Mouse (Mus musculus): ENCODE results near the gene Dek. TPM values are rescaled to one million over a fixed set of nuclear protein-coding genes. Genes with fewer than 3 reads are reported as not detected.

The Dek gene
- 10 to 100 TPM; 52.5 to 62.9 TPM for total RNA-seq (2021)
- long read RNA-seq, experiment 1, transcript Dek-201 (11 exons, 2,556 nt) = major isoform, 76 of 98 reads
- long read RNA-seq, experiment 1, partial matches to known transcripts = 9 of 98 reads
- long read RNA-seq, experiment 1, other reads (novel, unspliced or antisense) = 12 of 98 reads
- long read RNA-seq, experiment 2, transcript Dek-201 (11 exons, 2,556 nt) = major isoform, 64 of 85 reads
- long read RNA-seq, experiment 2, partial matches to known transcripts = 8 of 85 reads
- long read RNA-seq, experiment 2, other reads (novel, unspliced or antisense) = 13 of 85 reads

- peak; percentile 80 for DNase-seq
These were observed at the start of gene Dek for GRCm38 (mm10) chr13:47105711-47106579. Gene Dek (minus strand): TSS chr13:47106201.

- DNase-seq = no peak
These were observed 48.9 kb upstream of the Dek start for GRCm38 (mm10) chr13:47154866-47155265.

- no peak for DNase-seq
These were observed 47.2 kb upstream of the Dek start for GRCm38 (mm10) chr13:47153206-47153605.

GRCm38 (mm10) chr13:47152390-47152789, 46.4 kb upstream of the Dek start:
- no peak for DNase-seq

GRCm38 (mm10) chr13:47151060-47151459, 45.1 kb upstream of the Dek start:
- DNase-seq = no peak

- no peak for DNase-seq
These were observed 44.0 kb upstream of the Dek start for GRCm38 (mm10) chr13:47149993-47150392.

GRCm38 (mm10) chr13:47148573-47148972, 42.6 kb upstream of the Dek start:
- DNase-seq = no peak

GRCm38 (mm10) chr13:47146388-47146787, 40.4 kb upstream of the Dek start:
- no peak for DNase-seq

- no peak for DNase-seq
These were observed 39.9 kb upstream of the Dek start for GRCm38 (mm10) chr13:47145939-47146338.

GRCm38 (mm10) chr13:47142764-47143163, 36.8 kb upstream of the Dek start:
- no peak for DNase-seq

GRCm38 (mm10) chr13:47135741-47136140, 29.7 kb upstream of the Dek start:
- no peak for DNase-seq

GRCm38 (mm10) chr13:47134836-47135235, 28.8 kb upstream of the Dek start:
- DNase-seq = no peak

- no peak for DNase-seq
These were observed 27.1 kb upstream of the Dek start for GRCm38 (mm10) chr13:47133058-47133457.

GRCm38 (mm10) chr13:47129090-47129489, 23.1 kb upstream of the Dek start:
- no peak for DNase-seq

- DNase-seq = no peak
These were observed 19.6 kb upstream of the Dek start for GRCm38 (mm10) chr13:47125595-47125994.

- no peak for DNase-seq
These were observed 19.0 kb upstream of the Dek start for GRCm38 (mm10) chr13:47124986-47125385.

GRCm38 (mm10) chr13:47124449-47124848, 18.4 kb upstream of the Dek start:
- no peak for DNase-seq

- DNase-seq = peak; percentile 54
These were observed 16.8 kb upstream of the Dek start, which contains the start of gene Rnf144b for GRCm38 (mm10) chr13:47122537-47123430. Gene Rnf144b (plus strand): TSS chr13:47122656.

GRCm38 (mm10) chr13:47121333-47121889, 15.4 kb upstream of the Dek start:
- DNase-seq = no peak

- no peak for DNase-seq
These were observed 10.0 kb upstream of the Dek start for GRCm38 (mm10) chr13:47116000-47116399.

- DNase-seq = no peak
These were observed 6.9 kb upstream of the Dek start for GRCm38 (mm10) chr13:47112924-47113323.

GRCm38 (mm10) chr13:47112056-47112455, 6.1 kb upstream of the Dek start:
- no peak for DNase-seq

Measured in gastrocnemius, postnatal 10 days (tissue).